Mouse (Mus musculus) gonadal fat pad, adult 2 months (tissue): ENCODE data around the gene Shc2. TPM values are rescaled to one million over a fixed set of nuclear protein-coding genes. Genes with fewer than 3 reads are reported as not detected.

ENCODE experiments used
- DNase-seq: peaks from one replicate; pipeline ENCODE4 v3.0.0-alpha.2; 2012; ENCODE audit warnings: low read depth
- polyA plus RNA-seq: library from polyadenylated mRNA; depleted of rRNA; stranded (reverse); fragments of >200 nt; gene quantifications from 2 replicates; pipeline ENCODE4 v1.2.3, GENCODE M21; 2012; rRNA removed

Gene Shc2
- polyA plus RNA-seq, 1 experiment = 5.2 TPM

DNA sequence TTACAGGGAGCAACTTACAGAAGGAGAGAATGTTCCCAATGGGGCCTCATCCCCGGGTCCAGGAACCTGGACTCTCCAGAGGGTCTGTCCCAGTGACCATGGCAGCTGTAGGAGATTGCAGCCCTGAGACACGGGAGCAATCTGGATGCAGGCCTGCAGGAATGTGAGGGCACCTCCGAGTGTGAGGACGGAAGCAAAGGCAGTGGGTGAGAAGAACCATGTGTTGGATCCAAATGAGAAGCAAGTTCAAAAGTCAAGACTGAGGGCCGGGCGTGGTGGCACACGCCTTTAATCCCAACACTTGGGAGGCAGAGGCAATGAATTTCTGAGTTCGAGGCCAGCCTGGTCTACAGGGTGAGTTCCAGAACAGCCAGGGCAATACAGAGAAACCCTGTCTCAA, 56.2 kb downstream of the Shc2 start:
- DNase-seq = no peak

DNA sequence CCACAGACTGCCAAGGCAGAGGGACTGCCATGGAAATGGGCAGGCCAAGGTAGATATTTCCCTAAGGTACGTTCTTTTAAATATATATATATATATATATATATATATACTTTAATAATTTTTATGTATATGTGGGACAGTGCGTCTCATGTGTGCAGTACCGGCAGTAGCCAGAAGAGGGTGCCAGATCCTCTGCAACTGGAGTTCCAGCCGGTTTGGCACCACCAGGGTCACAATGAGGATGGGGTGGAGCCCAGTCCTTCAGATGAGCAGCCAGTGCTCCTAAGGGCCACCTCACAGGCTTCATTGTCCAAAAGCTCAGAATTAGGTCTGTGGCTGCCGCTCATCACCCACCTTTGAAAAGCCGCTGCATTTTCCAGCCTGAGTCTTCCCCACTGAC, 56.9 kb downstream of the Shc2 start:
- no peak for DNase-seq

DNA sequence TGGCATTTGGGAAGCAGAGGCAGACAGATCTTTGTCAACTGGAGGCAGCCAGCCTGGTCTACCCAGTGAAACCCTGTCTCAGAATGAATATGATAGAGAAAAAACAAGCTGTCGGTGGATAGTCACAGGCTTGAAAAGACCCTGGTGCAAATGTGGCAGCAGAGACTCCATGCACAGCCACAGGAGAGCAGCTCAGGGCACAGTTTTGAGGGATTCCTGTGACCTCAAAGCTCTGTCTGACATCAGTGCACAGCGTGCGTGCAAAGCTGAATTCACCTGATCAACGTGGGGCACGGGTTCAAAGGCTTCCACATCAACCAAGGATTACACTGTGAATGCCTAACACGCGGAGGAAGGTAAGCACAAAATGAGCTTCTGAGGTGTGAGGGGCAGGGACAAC, 57.4 kb downstream of the Shc2 start:
- DNase-seq = no peak

DNA sequence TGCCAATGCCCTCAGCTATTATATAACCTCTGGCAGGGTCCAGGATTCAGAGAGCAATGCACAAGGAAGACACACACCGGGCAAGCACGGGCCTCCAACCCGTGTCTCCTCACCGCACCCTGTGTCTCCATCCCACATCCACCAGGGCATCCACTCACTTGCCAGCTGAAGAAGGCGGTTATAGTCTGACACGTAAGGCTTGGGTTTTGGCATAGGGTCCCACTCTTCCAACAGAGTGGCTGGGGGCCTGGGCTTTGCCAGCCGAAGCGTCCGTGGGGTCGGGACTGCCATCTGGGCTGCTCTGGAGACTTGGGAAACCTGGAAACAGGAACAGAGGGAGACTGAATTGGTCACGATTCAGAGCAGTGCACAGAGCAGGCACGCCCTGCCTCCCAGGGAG, 57.9 kb downstream of the Shc2 start:
- DNase-seq = no peak

DNA sequence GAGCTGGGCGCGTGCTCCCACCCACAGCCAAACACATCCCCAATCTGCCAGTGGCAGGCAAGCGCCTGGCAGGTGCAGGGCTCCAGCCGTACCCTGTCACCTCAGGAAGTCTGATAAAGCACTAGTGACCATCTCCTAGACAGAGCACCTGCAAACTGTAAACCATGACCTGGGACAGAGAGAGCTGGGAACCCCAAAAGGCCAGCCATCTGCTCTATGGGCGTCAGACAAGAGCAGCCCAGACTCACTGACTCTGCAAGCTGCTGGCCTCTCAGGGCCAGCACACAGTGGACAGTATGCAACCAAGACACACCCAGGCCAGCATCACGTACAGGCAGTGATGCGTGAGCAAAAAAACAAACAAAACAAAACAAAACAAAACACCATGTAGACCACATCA, 58.8 kb downstream of the Shc2 start:
- no peak for DNase-seq

DNA sequence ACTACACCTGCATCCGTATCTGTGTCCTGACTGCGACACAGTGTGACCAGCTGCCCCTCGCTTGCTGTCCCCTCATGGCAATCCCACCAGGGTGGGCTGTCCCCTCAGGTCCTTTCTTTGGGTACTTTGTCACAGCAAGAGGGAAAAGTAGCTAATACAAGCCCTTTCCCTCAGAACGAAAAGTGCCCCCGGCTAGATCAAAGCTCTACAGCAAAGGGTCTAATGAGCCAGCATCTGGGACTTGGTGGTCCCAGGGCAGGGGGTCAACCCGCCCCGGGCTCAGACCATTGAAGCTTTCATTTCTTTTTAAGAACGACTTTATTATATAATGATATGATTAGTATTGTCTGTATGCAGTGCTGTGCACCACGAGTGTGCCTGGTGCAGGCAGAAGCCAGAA, 59.4 kb downstream of the Shc2 start:
- DNase-seq = no peak

DNA sequence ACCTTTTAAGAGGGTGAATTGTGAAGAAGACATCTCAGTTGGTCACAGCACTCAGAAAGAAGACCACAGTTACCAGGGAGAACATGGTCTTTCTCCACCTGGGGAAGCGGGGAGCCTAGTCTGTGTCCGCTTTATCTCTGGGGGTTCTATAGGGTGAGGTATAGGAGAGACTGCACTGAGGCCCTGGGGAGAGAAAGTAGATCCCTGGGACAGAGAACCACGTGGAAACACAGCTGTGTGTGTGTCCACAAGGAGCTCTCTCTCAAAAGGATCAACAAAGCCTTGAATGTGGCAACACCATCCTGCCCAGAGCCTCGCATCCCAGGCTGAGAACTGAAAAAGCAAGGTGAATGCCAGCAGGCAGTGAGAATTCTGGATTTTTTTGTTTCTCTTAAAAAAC, 60.3 kb downstream of the Shc2 start:
- no peak for DNase-seq

DNA sequence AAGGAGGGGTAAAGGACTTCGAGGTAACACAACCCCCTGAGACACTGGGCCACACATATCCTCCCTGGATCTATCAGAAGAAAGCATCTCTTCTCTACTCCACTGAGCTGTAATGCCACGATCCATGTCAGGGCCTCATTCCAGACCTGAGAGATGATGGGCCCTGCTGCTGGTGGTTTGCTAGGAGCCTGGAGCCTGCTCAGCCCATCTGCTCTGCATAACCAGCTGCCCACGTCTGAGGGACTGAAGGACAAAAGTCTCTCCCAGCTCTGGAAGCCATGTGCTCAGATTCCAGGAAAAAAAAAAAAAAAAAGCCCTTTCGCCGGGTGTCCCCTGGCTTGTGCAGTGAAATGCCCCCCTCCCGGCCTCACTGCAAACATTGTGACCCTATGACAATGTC, 62.0 kb downstream of the Shc2 start:
- no peak for DNase-seq

DNA sequence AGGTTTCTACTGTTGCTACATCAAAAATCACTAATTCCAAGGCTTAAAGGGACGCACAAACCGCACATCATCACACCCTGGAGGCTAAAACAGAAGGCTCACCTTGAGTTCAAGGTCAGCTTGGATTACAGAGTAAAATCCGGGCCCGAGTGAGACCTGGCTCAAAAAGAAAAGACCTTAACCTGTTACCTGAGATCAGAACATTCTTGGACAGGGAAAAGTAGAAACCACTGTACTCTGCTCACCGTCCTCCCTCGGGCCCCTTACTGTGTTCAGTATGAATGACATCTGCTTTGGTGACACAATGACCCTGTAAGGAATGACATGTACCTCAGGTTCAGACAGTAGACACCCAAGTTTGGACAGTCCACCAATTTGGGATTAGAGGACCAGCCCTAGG, 62.9 kb downstream of the Shc2 start:
- no peak for DNase-seq

DNA sequence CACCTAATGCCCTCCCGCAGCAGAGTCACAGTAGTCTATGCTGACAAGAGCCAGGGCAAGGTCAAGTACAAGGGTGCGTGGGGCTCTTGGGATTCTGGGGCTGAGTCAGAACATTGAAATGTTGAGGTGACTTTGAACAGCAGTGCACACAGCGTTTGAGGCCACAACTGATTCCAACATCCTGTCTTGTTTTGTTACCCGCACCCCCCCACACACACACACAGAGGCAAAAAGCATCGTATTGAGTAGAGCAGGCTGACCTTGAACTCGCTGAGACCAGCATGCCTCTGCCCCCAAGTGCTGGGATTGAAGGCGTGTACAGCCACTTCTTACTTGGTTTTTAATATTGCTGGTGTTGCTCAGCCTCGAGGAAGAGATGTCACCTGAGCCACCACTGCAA, 63.4 kb downstream of the Shc2 start:
- no peak for DNase-seq

DNA sequence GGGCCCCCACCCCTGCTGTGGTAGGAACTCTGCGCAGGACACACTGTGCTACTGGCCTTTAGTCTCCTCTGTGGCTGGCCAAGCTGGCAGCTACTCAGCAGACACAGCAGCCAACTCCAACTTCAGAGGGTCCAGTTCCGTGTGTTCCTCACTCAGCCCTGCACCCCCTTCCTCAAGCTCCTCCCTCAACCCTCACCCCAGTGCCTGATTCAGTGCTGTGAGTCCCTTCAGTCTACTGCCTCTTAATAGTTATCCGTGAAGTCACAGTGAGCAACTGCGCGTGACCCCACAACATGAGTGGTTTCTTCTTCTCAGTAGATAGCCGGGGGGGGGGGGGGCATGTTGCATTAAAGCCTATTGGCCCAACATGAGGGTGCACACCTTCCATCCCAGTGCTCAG, 64.1 kb downstream of the Shc2 start:
- DNase-seq = no peak

DNA sequence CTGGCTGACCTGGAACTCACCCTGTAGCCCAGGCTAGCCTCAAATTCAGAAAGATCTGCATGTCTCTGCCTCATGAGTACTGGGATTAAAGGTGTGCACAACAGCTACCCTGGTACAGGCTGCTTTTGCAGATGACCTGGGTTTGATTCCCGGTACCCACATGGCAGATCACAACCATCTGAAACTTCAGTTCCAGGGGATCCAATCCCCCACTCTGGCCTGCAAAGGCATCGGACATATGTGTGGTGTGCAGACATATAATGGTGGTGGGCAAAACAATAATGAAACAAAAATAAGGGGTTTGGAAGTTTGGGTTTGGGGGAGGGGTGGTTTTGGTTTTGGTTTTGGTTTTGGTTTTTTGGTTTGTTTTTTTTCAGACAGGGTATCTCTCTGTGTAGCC, 66.4 kb downstream of the Shc2 start:
- DNase-seq = no peak

DNA sequence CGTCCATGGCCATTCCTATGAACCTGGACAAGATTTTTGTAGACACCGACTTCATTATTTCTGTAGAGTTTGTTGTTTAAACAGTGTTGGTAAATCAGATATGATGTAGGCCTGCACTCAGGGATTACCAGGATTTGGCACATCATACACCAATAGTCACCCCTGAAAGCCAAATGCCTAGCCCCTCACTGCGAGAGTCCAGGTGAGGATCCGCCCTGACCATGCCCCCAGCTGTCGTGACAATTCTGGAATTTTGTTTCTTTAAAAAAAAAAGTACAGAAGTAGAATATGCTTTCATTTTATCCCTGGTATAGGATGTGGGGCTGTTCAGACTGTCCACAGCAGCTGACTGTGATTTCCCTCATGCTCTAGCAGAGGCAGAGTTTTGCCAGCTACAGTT, 67.8 kb downstream of the Shc2 start:
- no peak for DNase-seq

Other genes with a start within 250 kb of the Shc2 start
- gene Vmn2r83, start 169.2 kb downstream of the Shc2 start, polyA plus RNA-seq = not detected in 2 replicates
- 38.2 and 43.0 TPM in 2 replicates for gene Plpp2, start 104.1 kb downstream of the Shc2 start, polyA plus RNA-seq
- gene Mier2, start 82.7 kb downstream of the Shc2 start, polyA plus RNA-seq = 48.4 and 58.7 TPM in 2 replicates
- 1.3 and 2.1 TPM in 2 replicates for gene Theg, start 50.6 kb downstream of the Shc2 start, polyA plus RNA-seq
- 0.16 and 0.23 TPM in 2 replicates for gene C2cd4c, start 23.9 kb downstream of the Shc2 start, polyA plus RNA-seq
- gene Odf3l2, start 7.8 kb upstream of the Shc2 start, polyA plus RNA-seq = not detected in 2 replicates
- 0.32 and 0.35 TPM in 2 replicates for gene Madcam1, start 26.6 kb upstream of the Shc2 start, polyA plus RNA-seq
- 52.4 and 53.2 TPM in 2 replicates for gene Tpgs1, start 31.5 kb upstream of the Shc2 start, polyA plus RNA-seq
- gene Cdc34, start 44.3 kb upstream of the Shc2 start, polyA plus RNA-seq = 125 and 180 TPM in 2 replicates
- gene Gzmm, start 51.1 kb upstream of the Shc2 start, polyA plus RNA-seq = 0.24 and 0.42 TPM in 2 replicates
- 595 and 686 TPM in 2 replicates for gene Bsg, start 66.6 kb upstream of the Shc2 start, polyA plus RNA-seq
- 1.6 and 1.8 TPM in 2 replicates for gene Hcn2, start 78.7 kb upstream of the Shc2 start, polyA plus RNA-seq
- 39.4 and 48.1 TPM in 2 replicates for gene Polrmt, start 108.7 kb upstream of the Shc2 start, polyA plus RNA-seq
- not detected in 2 replicates for gene Fgf22, start 117.2 kb upstream of the Shc2 start, polyA plus RNA-seq
- 80.0 and 102 TPM in 2 replicates for gene Rnf126, start 129.0 kb upstream of the Shc2 start, polyA plus RNA-seq
- 41.0 and 43.3 TPM in 2 replicates for gene Fstl3, start 139.4 kb upstream of the Shc2 start, polyA plus RNA-seq
- gene Prss57, start 153.0 kb upstream of the Shc2 start, polyA plus RNA-seq = 0.13 and 0.23 TPM in 2 replicates
- gene Palm, start 155.7 kb upstream of the Shc2 start, polyA plus RNA-seq = 49.8 and 51.9 TPM in 2 replicates
- 0.59 and 0.86 TPM in 2 replicates for gene Misp, start 183.1 kb upstream of the Shc2 start, polyA plus RNA-seq
- 207 and 326 TPM in 2 replicates for gene Ptbp1, start 216.5 kb upstream of the Shc2 start, polyA plus RNA-seq
- 6.6 and 7.0 TPM in 2 replicates for gene Prtn3, start 236.6 kb upstream of the Shc2 start, polyA plus RNA-seq
- 10.3 and 11.5 TPM in 2 replicates for gene Plppr3, start 236.7 kb upstream of the Shc2 start, polyA plus RNA-seq
- 0.56 and 0.74 TPM in 2 replicates for gene Elane, start 248.3 kb upstream of the Shc2 start, polyA plus RNA-seq